Mouse (Mus musculus): ENCODE data around the gene Herc3.
"Not testable (repeated sequence)": the region's sequence is repeated elsewhere in the genome, so short reads cannot be mapped to it uniquely, and the experiment has no call there.

Herc3 gene

DNA sequence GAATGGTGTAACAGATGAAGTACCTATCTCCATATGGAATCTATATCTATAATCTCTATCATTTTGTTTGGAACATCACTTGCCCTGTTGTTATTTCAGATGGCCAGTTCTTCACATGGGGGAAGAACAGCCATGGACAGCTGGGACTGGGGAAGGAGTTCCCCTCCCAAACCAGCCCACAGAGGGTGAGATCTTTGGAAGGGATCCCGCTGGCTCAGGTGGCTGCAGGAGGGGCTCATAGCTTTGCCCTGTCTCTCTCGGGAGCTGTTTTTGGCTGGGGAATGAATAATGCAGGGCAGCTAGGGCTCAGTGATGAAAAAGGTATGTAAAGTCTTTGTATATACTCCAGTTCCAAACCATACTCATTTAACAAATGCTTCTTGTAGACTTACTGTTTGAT lies 25.2 kb downstream of the Herc3 start:
- no peak for DNase-seq (ENCODE audit: extremely low read depth, low read depth)

DNA sequence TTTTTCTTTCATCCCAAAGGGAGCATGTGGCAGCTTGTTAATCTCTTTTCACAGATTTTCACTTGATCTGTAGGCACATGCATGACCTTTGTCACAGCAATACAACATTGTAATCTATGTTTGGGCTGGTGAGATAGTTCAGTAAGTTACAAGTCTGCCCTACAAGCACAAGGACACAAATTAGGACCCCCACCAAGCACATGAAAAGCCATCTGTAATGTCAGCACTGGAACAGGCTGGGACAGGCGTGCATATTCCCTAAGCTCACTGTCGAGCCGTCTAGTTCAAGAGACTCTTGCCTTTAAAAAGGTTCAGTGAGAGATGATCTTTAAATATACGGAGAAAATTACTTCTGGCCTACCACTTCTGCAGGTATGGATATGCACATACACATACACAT lies 28.3 kb downstream of the Herc3 start:
- no peak for DNase-seq (ENCODE audit: extremely low read depth, low read depth)

DNA sequence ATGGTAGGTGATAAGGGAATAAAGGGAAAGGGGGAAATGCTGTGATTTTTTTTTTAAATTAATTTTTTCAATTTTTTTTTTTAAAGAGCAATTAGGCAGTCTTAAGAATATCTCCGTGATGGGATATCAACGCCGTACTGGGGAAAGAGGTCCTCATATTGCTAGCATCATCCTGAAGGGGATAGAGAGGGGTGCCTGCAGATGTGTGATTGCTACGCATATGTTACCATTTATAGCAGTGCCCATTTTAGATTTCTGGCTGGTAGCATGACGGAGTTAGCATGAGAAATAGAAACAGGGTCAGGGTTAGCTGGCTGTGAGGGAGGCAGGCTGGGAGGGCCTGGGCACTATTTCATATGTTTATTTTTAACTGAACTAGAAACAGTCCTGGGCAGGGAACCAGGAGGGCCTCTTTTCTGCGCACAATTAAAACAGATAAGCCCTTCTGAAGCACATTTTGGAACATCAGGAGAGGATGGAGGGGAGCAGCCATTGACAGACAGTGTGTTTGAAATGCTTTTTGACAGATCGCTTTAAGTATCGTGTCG lies 31.3 kb downstream of the Herc3 start:
- no peak for DNase-seq (ENCODE audit: extremely low read depth, low read depth)

DNA sequence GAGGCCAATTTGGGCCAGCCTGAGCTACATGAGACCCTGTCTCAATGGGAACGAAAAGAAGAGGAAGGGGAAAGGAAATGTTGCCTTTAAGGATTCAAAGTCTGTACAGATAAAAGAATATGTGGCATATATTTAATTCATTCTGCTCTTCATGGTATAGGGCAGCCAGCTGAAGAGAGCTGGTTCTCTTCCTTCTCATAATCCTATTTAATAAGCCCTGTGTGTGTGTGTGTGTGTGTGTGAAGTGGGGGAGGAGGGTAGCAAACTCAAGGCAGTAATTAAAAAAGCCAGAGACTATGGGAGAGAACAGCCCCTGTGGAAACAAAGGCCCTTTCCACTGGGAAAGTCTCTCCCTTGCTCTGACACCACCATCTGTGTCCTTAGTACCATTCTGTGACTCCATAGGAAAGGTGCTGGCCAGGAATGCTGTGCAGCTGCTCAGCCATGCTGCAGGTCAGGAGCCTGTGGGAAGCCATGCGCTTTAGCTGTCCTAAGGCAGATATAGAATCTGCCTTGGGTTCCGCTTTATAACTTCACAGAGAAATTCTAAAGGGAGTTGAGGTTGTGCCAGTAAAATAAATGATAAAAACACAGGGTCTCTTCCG lies 32.5 kb downstream of the Herc3 start:
- no peak for DNase-seq (ENCODE audit: extremely low read depth, low read depth)

DNA sequence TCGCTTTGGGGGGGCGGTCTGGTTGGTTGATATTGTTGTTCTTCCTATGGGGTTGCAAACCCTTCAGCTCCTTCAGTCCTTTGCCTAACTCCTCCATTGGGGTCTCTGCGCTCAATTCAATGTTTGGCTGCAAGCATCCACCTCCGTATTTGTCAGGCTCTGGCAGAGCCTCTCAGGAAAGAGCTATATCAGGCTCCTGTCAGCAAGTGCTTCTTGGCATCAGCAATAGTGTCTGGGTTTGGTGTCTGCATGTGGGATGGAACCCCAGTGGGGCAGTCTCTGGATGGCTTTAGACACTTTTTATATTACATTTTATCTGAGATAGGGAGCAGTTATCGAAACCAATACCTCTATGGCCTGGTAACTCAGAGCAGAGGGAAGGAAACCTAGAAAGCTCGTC lies 36.6 kb downstream of the Herc3 start:
- DNase-seq (ENCODE audit: extremely low read depth, low read depth), result not testable (repeated sequence)

DNA sequence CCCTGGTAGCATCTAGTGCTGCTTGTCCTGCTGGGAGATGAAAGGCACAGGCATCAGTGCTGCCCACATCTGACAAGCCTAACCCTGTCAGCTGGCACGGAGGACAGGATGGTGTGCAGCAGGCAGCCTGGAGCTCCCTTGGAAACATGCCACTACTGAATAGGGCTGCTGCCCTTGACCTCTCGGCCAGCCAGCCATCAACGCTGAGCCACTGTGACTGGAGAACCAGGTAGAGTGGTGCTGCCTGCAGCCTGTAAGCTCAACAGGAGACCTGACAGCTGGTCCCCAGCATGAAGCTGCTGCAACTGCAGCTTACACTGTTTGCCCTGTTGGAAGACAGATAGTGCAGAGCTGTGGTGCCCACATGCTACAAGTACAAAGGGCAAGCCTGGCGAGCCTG lies 48.3 kb downstream of the Herc3 start:
- no peak for DNase-seq (ENCODE audit: extremely low read depth, low read depth)

DNA sequence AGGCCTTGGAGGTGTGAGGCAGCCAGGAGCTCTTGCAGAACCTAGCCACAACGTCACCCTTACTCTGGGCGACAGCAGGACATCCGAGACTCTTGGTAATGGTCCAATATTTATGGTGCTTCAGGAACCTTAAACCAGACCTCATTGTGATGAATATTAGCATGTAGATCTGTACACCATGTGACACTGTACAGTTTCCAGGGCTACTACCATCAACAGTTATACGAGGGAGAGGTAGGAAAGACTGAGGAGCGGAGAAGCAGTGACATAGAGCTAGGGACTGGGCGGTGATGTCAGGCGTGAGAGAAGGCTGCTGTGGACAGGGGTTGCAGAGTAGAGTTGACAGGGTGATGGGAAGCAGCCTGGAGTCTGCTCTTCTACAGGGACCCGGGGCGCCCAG lies 48.7 kb downstream of the Herc3 start:
- DNase-seq (ENCODE audit: extremely low read depth, low read depth), result no peak

DNA sequence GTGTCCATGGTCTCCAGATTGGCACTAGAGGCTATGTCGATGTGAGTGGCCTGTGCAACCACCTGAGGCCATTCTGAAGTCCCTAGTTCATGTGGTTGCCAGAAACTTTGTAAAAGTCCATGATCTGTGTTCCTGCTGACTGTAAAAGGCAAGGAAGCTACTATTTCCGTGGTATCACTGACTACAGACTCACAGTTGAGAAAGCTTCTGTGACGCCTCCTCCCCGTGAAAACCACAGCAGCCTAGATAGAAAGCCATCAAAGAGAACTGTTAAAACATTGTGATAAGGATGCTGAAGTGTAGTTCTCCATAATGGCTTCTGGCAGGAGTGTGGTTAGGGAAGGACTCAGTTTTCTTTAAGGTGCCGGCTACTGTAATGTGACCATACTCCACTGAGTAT lies 49.6 kb downstream of the Herc3 start:
- peak; percentile 50 for DNase-seq (ENCODE audit: extremely low read depth, low read depth)

DNA sequence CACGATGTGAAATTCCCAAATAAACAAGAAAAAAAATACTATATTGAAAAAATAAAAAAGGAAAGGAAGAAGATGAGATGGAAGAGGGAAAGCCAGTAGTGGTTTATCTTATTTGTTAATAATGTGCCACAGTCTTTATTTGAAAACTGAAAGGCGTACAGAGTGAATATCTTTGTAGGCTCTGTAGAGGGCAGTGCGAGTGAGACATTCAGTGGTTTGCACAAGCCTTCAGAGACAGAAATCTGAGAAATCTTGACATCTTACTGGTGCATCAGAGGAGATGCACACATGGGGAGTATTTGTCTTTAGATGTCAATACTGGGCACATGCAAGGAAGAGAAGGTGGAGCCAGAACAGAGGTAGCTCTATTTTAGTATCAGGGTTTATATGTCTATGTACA lies 50.1 kb downstream of the Herc3 start:
- peak; percentile 19 for DNase-seq (ENCODE audit: extremely low read depth, low read depth)

DNA sequence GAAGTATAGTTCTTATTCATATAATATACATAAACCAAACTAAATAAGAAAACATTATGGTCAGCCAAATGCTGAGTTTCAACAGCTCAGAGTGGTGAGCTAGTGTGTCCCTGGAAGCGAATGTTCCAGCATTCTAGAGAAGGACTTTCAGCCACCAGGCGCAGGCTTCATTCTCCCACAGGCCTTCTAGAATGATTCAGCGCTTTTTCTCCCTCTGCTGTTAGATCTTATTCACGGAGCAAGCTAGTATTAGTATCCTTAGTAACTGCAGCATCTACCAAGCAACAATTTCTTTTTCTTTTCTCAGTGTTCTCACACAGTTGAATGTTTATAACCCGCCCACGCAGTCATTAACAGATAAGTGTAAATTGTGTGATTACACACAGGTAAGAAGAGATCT lies 51.0 kb downstream of the Herc3 start:
- DNase-seq (ENCODE audit: extremely low read depth, low read depth), result peak; percentile 27

DNA sequence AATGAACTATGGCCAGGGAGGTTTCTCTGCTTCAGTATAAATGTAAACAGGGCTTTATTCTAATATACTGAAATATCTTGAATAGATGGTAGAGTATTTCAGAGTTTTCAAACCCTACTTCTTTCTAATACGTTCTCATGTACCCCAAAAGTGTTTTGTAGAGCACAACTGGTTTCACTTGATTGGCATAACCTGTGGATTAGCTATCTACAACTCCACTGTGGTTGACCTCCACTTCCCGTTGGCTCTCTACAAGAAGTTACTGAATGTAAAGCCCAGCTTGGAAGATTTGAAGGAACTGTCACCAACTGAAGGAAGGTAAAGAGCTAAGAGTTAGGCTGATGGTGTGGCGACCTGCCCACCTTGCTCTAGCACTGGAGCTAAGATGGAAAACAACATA lies 58.7 kb downstream of the Herc3 start:
- DNase-seq (ENCODE audit: extremely low read depth, low read depth), result peak; percentile 28

DNA sequence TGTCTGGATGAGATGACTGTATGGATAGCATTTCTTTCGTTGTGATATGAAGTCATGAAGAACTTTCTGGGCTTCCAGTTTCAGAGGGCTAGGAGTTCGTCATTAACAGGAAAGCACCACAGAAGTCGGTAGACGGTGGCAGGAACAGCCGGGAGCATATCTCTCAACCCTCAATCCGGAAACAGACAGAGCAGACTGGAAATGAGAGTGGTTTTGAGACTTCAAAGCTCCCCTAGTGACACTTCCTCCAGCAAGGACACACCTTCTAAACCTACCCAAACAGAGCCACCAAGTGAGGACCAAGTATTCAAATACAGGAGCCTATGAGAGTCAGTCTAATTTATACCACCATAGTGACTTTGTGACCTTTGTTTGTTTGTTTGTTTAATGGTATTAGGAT lies 62.0 kb downstream of the Herc3 start:
- no peak for DNase-seq (ENCODE audit: extremely low read depth, low read depth)

DNA sequence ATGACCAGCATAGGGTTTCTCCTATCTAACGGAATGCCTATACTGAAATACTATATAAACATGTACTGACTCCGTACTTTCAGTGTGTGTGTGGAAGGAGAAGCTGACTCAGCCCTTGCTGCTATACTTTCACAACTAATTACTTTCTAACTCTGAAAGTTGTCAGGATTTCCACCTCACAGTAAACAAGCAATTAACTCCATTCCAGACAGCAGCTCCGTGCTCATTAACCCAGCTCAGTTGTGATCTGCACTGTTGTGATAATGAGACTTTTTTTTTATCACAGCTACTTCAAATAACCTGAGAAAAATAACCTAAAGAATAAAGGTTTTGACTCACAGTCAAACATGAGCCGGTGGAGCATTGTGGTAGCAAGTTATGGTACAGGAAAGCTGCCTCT lies 63.7 kb downstream of the Herc3 start:
- DNase-seq (ENCODE audit: extremely low read depth, low read depth), result no peak

DNA sequence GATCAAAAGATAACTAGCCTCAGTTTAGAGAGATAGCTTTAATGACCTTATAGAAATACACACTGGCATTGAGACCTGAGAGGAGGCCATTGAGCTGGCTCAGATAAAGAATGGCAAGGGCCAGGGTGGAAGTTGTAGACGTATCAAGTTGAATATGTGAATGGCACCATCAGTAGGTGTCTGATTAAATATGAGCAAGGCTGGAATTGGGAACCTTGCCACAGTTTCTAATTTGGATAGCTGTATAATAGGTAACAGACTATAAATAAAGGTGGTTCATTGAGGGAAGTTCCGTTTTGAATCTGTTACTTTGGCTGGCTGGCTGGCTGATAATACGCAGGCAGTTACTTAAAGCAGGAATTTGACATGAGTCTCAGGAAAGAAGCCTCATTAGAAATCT lies 65.4 kb downstream of the Herc3 start:
- no peak for DNase-seq (ENCODE audit: extremely low read depth, low read depth)

DNA sequence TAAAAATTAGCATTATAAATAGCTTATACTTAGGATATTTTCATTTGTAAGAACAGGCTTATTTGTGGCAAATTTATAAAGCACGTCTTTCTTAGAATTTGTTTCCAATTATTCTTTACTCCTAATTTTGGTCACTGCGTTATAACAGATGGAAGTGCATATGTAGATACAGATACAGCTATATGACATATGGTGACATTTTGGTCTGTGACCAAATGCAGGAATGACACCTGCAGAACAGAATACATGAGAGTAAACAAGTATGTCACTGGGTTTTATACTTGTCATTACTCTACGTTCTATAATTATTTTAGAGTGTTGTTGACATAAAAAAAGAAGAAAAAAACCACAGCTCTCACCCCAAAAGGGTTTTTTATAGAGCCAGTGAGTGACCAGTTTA lies 67.8 kb downstream of the Herc3 start:
- no peak for DNase-seq (ENCODE audit: extremely low read depth, low read depth)

DNA sequence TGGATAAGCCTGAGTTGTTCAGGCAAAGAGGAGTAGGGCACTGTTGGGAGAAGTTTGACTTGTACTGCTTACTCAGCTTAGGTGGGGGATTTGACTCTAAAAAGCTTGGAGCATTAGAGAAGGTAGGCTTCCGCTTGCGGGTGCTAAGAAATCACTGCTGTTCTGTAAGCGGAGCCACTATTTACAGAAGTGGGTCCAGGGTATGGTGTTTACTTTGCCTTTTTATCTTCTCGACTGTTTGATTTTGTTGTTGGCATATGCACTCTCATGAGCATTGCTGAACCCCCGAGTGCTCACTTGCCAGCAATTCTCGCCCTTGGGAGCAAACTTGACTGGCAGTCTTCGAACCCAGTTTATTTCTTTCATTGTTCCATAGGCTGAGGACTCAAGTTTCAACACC lies 69.3 kb downstream of the Herc3 start:
- DNase-seq (ENCODE audit: extremely low read depth, low read depth), result no peak

DNA sequence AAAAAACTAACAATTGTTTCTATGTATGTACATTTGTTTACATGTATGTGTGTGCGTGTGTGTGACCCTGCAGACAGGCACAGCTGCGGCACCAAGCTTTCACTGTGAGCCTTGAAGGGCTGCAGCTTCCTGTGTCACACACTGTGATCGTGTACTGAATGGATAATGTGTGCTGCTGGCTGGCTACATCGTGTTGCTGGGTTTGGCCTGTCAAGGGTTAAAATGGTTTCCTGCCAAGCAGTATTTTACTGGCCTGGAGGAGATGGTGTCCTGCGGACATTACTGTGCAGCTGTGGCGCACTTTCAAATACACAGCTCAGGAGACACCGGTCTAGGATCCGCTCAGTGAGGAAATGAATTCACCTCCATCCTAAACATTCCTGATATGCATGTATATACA lies 71.9 kb downstream of the Herc3 start:
- no peak for DNase-seq (ENCODE audit: extremely low read depth, low read depth)

DNA sequence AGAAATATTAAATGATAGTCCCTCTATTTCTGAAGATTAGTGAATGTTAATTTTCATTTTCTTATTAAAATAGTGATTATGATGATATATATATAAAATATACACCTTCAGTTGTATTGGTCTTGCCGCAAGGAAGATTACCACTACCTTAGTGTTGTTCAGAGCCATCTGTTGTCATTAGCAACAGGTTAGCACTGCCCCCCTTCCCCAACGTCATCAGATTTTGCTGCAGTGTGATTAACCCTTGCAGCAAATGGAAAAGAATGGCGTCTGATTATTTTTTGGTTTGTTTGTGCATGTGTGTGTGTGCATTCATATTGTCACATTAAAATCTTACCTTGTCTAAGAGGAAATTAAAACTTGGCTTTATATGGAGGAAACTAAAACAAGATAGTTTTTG lies 73.3 kb downstream of the Herc3 start:
- DNase-seq (ENCODE audit: extremely low read depth, low read depth), result no peak

DNA sequence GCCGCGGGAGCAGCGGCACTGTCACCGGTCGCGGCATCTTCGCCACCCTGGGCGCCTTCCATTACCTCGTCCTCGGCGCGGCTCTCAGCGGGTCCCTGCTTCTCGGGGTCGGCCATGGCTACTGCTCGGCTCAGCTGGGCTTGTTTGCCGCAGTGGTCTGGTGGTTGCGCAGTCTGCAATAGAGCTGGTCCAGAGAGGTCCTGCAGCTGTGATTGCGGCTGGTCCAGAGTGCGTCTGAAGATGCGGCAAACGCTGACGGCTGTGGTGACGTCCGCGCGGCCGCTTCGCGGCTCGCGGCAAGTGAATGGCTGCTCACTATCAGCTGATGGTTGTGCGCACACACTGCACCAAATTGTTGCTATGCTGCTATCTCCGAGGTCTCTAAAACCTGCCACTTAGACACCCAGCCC lies 75.6 kb downstream of the Herc3 start, which contains the start of gene Nap1l5:
TSS of gene Nap1l5 (minus strand) at position 225 of the 410 bp plus-strand sequence.
- DNase-seq (ENCODE audit: extremely low read depth, low read depth), result no peak

DNA sequence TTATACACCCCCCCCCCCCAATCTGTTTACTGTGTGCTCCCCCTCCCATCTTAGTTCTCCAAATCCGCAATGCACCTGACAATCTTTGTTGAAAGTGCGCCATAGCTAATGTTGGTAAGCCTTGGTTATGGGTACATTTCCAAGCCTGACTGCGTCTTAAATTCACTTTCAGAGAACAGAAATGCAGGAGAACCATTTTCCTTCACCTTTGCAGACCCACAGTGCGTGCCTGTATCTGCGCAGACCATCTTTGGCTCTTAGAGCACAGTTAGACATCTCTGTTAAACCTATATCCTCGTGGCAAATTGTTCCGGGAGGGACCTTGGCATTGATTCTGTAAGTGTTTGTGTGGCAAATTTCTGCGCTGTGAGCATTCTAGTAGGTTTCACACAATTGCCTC lies 76.1 kb downstream of the Herc3 start:
- DNase-seq (ENCODE audit: extremely low read depth, low read depth), result no peak

DNA sequence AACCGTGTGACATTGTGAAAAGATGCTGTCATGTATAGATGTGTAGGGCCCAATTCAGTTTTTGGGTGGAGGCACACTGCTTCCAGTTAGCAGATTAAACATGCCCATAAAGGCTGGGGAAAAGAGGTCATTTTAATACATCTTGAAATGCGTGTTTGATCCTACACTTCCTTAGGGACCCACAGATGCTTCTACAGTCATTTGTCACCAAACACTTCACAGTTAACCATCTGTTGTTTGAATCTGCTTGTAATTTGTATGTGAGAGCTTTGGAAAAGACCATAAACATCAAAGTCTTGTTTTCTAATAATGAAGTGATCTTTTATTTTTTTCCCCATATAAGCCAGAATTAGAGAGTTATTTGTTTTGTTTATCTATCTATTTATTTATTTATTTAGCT lies 76.5 kb downstream of the Herc3 start:
- DNase-seq (ENCODE audit: extremely low read depth, low read depth), result no peak

DNA sequence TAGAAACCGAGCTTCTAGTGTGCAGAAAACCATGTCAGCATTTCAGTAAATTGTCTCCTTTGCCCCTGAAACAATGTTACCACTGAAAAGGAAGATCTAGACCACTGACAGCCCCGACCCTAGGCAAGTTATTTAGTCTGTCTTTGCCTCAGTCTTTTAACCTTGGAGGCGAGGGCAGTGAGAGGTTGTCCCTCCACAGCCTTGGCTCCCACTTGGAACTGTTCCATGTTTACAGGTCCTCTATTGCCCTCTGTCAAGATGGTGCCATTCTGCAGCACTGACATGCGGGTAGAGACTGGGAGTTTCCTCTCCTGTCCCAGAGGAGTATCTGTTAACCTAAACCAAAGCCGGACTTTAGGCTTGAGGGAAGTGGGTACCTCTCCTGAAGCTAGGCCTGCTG lies 81.6 kb downstream of the Herc3 start:
- no peak for DNase-seq (ENCODE audit: extremely low read depth, low read depth)

DNA sequence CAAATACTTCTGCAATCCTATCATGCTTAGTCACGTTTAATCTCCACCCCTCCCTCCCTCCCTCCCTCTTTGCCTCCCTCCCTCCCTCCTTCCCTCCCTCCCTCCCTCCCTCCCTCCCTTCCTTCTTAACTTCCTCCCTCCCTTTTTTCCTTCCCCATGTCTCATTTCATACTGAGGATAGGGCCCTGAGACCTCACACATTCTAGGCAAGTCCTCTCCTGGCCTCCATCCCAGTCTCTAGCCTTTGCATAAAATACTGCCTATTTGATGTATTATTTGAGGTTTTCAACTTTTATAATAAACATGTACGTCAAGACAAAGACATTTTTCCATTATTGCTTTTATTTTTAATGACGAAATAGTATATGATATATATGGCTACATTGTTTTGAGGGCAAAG lies 82.3 kb downstream of the Herc3 start:
- no peak for DNase-seq (ENCODE audit: extremely low read depth, low read depth)

DNA sequence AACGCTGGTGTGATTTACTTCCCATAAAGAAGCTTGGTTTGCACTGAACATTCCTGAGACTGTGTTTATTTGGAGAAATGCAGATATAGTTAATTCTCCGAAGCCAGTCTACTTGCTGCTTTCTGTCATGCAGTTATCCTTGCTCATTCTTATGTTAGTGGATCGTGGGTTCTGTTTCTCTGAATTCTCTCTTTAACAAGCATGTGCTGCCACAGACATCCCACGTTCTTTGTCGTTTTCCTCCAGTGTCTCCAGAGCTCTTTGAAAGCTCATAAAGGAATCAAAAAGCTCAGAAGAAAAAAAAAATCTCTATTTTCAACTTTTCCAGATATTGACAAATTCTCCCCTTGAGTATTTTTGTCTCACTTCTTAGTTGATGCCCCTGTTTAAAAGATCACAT lies 82.7 kb downstream of the Herc3 start:
- no peak for DNase-seq (ENCODE audit: extremely low read depth, low read depth)

Data from MEL-GATA-1-ER (cell line).